Mouse (Mus musculus) heart, postnatal 0 days (tissue): ENCODE results near the gene Trim69.

Experiments used
- CTCF ChIP-seq: IDR thresholded peaks from 2 replicates; pipeline ENCODE4 v1.5.1; 2016; ENCODE audit warnings: antibody characterized with exemption, control low read depth, low read depth
- EP300 ChIP-seq: IDR thresholded peaks from 2 replicates; pipeline ENCODE4 v1.6.1; 2016; ENCODE audit warnings: antibody characterized with exemption, low read depth

DNA sequence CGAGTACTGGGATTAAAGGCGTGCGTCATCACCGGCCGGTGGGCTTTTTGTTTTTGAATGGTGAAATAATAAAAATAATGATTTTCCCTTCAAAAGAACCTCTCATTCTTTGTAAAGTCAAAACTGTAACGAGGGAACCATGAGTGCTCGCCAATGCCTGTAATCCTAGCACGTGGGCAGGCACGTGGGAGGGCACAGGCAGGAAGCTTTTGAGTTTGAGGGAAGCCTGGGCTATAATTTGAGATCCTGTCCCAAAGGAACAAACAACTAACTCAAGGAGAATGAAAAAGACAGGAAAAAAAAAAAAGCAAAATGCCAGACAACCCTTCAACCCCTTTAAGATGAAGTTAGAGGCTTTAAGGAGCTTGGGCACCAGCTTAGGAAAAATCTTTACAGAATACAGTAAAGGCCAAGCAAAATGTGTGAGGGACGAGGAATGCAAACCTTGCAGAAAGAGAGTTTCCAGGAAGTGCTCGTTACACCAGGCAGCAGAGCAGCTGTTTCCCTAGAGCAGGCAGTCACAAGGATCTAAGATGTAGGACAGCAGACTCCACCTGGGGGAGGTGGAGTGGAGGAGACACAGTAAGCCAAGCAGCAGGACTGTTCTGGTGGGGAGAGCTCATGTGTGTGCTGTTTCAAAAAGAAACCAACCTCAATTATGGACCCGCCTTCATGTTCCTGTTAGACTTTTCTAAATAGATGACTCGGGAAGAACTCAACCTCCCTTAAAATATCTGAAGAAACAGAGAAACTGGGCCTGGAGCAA lies 3.1 kb downstream of the Trim69 start:
- TF ChIP-seq CTCF (no peak), EP300 (no peak)
